Mouse (Mus musculus) gastrocnemius, adult 8-10 months (tissue): ENCODE data around the gene Lect2. TPM values are rescaled to one million over a fixed set of nuclear protein-coding genes. Genes with fewer than 3 reads are reported as not detected.
A peak's percentile ranks its signal among the peaks of the same experiment; 100 is the strongest.

Experiments used
- DNase-seq, 2 experiments: peaks; one replicate each; pipeline ENCODE4 v3.0.0; 2022; ENCODE audit warnings: low spot score in 2 of 2
- total RNA-seq, 4 experiments: library from RNA; stranded (reverse); gene quantifications; 2 replicates each; pipeline ENCODE4 v1.2.4; 2022

Gene Lect2
- total RNA-seq = not detected

DNA sequence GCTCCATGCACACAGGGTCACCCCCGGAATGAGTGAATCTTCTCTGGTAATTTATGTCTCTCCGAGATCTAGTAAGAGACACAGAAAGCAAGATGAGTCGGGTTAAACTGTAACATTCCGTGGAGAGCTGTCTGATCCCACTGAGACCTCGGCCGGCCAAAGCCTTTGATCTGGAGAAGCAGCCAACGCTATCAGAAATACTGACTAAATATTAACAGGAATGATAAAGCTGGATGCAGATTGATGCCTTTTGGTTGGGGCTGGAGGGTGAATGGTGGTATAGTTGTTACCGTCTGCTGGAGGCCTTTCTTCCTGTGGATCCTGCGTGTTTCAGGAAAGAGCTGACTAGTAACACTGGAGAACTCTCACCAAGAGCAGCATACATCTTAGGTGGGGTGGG lies at the start of gene Lect2:
Gene Lect2, minus strand, starts transcription at position 102 of the 400 bp plus-strand sequence.
- no peak for DNase-seq

DNA sequence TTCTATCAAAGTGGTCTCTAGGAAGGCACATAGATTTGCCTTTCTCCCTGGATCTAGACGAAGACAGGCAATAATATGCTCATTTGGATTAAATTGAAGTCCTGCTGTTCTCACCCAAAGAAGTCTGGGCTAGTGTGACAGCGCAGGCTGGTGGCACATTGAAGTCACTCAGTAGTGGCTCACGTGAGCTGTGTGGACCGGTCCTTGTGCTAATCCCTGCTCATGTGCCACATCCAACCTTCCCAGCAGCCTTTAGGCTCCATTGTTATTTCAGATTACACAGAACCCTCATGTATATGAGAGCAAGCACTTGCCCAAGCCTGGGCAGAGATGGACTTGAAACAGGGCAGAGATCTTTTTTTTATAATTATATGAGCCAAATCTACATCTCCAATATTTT lies 49.0 kb upstream of the Lect2 start:
- no peak for DNase-seq

GRCm38 (mm10) chr13:56595246-56595645 lies 46.9 kb upstream of the Lect2 start:
- no peak for DNase-seq

- no peak for DNase-seq
Observed at GRCm38 (mm10) chr13:56593961-56594391, 45.7 kb upstream of the Lect2 start.

GRCm38 (mm10) chr13:56593196-56593595 lies 44.9 kb upstream of the Lect2 start:
- DNase-seq = no peak

DNA sequence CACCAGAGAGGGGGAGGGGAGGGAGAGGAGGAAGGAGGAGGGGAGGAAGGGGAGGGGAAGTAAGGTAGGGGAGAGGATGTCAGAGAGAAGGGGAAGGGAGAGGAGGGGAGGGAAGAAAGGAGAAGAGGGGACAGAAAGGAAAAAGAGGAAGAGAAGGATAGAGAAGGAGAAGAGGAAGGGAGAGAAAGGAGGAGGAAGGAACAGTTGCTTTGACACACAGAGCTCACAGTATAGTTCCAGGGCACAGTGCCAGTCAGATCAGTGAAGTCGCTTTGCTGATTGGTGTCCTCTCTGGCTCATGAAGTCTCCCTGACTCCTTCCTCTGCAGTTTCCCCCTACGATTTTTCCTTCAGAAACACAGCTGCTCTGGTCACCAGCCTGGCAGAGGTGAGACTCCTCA lies 43.6 kb upstream of the Lect2 start:
- DNase-seq = no peak

- no peak for DNase-seq
Observed at GRCm38 (mm10) chr13:56591191-56591590, 42.9 kb upstream of the Lect2 start.

DNA sequence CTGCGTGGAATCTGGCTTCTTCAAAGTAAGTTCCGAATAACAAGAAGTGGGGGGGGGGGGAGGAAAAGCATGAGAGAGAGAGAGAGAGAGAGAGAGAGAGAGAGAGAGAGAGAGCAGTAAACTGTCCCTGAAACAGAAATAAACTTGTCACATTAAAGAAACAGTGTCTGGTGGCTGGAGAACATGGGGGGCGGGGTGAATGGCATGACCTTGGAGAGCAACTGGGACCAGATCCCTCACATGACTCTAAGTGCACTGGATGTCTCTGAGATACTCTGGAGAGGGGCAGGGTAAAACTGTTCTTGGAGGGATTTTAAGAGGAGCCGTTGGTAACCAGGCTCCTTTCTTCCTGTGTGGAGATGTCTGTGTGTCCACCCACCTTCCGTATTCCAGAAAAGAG lies 41.9 kb upstream of the Lect2 start:
- no peak for DNase-seq

DNA sequence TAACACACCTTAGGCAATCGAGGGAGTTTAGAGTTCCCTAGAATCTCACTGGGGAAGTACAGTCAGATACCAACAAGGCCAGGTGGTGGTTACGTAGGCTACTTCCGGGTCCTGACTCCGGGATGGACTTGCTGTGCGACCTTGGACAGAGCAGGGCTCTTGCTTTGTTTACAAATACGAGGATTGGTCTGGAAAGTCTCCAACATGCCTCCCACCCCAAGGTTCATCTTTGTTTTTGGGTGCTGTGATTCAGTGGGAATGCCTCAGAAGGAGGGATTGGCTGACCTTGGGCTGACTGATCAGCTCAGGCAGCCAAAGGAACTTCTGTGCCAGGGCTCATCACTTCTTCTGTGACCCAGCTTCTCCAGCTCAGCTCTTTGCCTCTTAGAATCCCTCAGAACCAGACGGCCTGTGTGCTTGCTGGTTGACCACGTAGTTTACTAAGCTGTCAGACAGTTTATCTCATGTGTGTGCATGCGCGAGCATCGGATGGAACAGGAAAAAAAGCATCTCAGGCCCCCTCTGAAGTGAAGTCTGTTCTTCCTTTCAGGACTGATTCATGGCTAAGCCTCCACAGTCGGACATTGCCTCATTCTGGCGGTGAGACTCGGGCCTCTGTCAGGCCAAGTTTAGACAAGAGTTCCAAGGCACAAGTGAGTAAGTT lies 40.3 kb upstream of the Lect2 start:
- peak; percentile 49 to 60 for DNase-seq

DNA sequence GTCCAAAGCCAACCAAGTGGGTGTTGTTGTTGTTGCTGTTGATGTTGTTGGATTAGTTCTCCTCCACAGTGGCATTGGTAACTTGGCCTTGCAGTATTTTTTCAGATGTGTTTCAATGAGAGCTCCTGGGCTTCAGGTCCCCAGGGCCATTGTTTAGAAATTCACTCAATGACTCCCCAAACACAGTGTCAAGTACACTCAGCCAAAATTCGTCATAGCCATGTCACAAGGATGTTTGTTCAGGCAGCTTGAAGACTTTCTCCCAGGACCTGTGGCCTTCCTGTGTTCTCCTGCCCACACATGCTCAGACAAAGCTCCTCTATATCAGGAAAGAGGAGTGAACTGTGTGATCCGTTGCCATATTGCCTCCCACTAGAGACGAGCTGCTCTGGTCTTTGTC lies 37.7 kb upstream of the Lect2 start:
- no peak for DNase-seq

DNA sequence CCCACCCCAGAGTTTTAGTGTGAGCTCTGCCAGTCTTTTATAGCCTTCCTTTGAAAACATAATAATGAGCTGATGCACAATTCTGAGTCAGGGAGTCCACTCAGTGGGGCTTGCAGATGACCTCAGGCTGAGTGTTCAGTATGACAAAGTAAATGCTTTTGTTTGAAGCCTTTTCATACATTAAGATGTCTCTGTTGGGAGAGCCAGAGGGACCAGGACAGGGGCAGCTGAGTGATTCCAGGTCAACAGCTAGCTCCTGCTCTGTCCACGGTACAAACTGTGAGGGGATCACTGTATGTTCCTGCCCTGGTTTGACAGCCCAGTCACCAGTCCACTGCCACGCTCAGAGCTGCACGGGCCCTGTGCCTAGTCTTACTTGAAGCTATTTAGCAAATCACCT lies 34.4 kb upstream of the Lect2 start:
- DNase-seq = no peak

DNA sequence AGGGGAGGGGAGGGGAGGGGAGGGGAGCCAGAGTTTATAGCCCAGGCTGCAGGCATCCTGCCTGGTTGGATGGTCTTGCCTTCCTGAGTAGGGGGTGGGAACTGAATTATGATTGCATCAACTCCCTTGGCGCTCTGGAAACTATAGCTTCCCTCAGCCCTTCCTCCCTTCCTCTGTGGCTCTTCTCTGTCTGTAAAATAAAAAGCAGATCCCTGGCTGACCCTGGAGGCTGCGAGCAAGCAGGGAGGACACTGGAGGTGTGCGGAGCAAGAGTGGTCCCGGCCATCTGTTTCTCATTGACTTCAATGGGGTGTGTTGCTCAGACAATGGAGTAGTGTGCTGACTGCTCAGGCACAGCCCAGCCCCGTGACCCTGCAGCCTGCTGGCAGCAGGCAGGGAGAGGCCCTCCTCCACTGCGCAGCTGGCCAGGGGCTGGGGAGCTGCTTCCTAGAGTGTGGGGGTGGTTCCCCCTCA lies 33.7 kb upstream of the Lect2 start:
- DNase-seq = peak; percentile 35 to 56

DNA sequence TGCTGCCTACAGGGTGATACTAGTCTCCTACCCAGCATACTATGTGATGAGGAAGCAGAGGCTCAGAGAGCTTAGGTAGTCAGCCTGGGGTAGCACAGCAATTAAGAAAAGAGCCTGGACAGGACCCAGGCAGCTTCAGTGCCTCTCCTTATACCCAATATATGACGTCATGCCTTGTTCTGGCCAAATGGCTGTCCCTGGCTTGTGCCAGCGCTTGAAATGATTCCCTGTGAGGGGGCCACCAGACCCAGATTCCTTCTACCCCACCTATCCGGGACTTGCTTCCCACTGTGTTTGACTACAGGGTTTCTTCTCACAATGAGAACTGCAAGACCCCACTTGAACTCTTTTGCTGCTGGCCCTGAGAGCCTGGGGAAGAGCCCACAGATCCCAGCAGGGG lies 33.2 kb upstream of the Lect2 start:
- no peak for DNase-seq

- DNase-seq = no peak
Observed at GRCm38 (mm10) chr13:56580450-56580849, 32.1 kb upstream of the Lect2 start.

DNA sequence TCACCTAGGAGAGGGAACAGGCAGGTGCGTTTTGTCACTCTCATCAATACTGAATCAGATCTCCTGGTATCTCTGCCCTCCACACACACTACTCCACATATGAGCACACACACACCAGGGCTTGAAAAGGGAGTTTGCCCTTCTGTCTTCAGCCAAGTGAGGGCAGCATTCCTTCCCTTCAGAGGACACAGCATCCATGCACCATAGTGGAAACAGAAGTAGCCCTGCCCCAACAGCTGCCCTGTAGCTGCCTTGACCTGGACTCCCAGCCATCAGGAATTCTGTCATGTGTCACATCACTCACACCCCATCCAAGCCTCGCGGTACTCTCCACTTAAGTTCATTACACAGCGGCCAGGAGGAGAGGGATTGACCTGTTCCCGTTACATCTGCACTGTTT lies 29.8 kb upstream of the Lect2 start:
- DNase-seq = no peak

GRCm38 (mm10) chr13:56575701-56576321 lies 27.5 kb upstream of the Lect2 start:
- peak; percentile 75 for DNase-seq

DNA sequence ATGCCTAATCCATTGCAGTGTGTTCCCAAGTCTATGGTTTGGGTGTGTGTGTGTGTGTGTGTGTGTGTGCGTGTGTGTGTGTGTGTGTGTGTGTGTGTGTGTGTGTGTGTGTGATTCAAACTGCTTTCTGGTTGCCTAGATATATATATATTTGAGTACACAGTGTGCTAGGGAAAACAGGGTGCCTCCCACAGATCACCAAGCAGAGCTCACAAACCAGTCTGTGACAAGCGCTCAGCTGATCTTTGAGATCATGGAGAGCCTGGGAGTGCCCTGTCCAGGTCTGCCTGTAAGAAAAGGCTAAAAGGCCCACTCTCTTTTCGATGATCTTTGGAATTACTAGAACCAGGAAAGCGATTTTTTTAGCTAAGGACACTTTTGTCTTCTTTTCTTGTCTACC lies 26.8 kb upstream of the Lect2 start:
- no peak for DNase-seq

DNA sequence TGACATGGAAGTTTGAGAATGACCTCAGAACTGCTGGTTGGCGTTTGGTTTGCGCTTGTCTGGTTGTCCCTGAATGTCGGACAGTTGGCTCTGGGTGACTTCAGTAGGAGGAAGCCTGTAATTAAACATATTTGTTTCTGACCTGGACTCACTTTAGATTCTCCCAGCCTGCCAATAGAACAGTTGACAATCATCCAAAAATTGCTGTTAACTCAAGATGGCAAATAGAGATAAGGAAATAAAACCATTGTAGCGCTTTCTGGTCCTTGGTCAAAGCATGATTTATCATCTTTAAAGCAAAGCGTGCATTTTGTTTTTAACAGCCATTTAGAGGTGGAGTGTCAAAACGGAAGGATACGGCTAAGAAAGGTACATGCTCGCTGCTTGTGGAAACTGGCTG lies 23.3 kb upstream of the Lect2 start:
- no peak for DNase-seq

- no peak for DNase-seq
Observed at GRCm38 (mm10) chr13:56566336-56566735, 18.0 kb upstream of the Lect2 start.

DNA sequence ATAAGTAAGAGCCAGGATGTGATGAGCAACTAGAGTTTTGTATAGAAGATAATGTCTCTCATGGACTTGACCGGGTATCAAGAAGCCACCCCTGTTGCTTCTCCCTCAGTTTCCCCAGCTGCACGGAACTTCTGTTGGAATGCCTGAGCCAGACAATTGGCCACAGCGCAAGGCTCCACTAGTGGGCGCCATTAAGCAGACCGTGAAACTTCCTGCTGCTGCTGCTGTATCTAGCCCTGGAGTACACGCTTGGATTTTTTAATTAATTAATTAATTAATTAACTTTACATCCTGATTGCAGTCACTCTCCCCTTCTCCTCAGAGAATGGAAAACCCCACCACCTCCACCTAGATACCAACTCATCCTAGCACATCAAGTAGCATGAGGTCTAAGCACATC lies 14.8 kb upstream of the Lect2 start:
- DNase-seq = no peak

DNA sequence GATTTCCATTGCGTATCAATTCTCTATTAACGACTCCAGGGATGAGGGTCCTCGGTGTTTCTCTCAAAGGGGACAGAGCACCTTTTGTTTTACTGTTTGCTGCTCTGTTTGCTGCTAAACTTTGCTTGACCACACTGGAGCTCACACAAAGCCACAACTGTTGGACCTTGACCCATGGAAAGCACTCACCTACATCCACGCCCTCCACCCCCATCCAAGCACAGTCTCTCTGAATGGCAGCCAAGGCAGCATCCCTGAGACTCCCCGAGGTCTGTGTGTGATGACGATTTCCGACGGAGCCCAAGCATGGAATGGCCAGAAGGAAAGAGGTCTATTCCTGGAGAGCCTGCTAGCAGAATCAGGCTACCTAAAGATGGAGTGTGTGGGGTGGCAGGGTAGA lies 12.8 kb upstream of the Lect2 start:
- no peak for DNase-seq

DNA sequence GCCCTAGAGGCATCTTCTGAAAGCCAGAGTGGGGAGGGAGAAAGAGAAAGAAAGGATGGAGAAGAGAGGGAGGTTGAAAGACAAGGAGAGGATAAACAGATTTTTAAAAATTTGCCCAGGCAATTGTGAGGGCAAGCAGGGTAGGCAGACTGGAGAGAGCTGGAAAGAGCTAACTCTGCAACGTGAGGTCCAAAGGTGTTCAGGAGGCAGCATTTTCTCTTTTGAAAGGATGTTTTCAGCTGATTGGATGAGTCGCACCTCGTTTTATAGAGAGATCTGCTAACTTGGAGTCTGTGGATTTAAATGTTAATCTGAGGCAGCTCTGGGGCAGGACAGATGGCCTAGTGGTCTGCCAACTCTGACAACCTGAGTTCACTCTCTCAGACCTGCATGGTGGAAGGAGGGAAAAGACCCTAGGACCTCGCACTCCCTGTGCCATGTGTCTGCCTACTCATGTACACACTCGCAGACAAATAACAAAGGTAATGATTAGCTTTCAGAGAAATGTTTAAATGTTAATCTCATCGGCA lies 11.6 kb upstream of the Lect2 start:
- no peak for DNase-seq

- DNase-seq = no peak
Observed at GRCm38 (mm10) chr13:56558811-56559210, 10.5 kb upstream of the Lect2 start.
